7 mouse cellular contexts compared by ENCODE assay signal in genomic region chr4:53159176-53159575, GRCm38 (mm10). TPM values are rescaled to one million over a fixed set of nuclear protein-coding genes. Genes with fewer than 3 reads are reported as not detected.
DNase-seq lines count a peak whose midpoint lies in the region; ATAC-seq and TF ChIP-seq lines count a peak whose summit lies in the region.

No protein-coding gene starts in this region.

- H3K4me3 ChIP-seq in heart, embryonic 11.5 days (ENCODE audit: low read depth, low read length), result peak overlapping the region; percentile 69
- H3K4me3 ChIP-seq in kidney, embryonic 14.5 days (ENCODE audit: low read length), result peak overlapping the region; percentile 66
- H3K4me3 ChIP-seq in lung, postnatal 0 days (ENCODE audit: low read depth, low read length), result peak overlapping the region; percentile 70

- H3K27ac ChIP-seq in heart, embryonic 11.5 days (ENCODE audit: low read depth, low read length), result no peak overlapping the region
- H3K27ac ChIP-seq in kidney, embryonic 14.5 days (ENCODE audit: low read depth, low read length), result 0 out of 2 replicates have a peak overlapping the region, but pooled peaks have one; percentile 42
- peak overlapping the region; percentile 84 for H3K27ac ChIP-seq in lung, postnatal 0 days (ENCODE audit: low read length)

- no peaks in the 10 kb centered on the region for H3K36me3 ChIP-seq in heart, embryonic 11.5 days (ENCODE audit: control insufficient read depth, insufficient read depth, low read length)
- no peaks in the 10 kb centered on the region for H3K36me3 ChIP-seq in kidney, embryonic 14.5 days (ENCODE audit: control insufficient read depth, insufficient read depth, low read length)
- H3K36me3 ChIP-seq in lung, postnatal 0 days (ENCODE audit: insufficient read depth, low read length), result no peaks in the 10 kb centered on the region

- H3K9me3 ChIP-seq in heart, embryonic 11.5 days (replicated peaks; ENCODE audit: control insufficient read depth, low read length), result no peaks in the 10 kb centered on the region
- no peaks in the 10 kb centered on the region for H3K9me3 ChIP-seq in kidney, embryonic 14.5 days (ENCODE audit: control insufficient read depth, low read length)
- H3K9me3 ChIP-seq in lung, postnatal 0 days (ENCODE audit: low read length), result no peaks in the 10 kb centered on the region

- H3K4me2 ChIP-seq in heart, embryonic 11.5 days, result peak overlapping the region; percentile 90
- peak overlapping the region; percentile 95 for H3K4me2 ChIP-seq in kidney, embryonic 14.5 days (replicated peaks; ENCODE audit: low read depth, low read length)
- peak overlapping the region; percentile 65 for H3K4me2 ChIP-seq in lung, postnatal 0 days (replicated peaks; ENCODE audit: low read depth, low read length)

- ATAC-seq in heart, embryonic 11.5 days (replicated peaks; ENCODE audit: insufficient number of reproducible peaks, low FRiP score, low TSS enrichment), result peak; percentile 38; the same call in 1 of the 2 replicates
- ATAC-seq in kidney, embryonic 14.5 days (ENCODE audit: low FRiP score, low TSS enrichment), result peak; percentile 51
- peak; percentile 14; the same call in 1 of the 2 replicates for ATAC-seq in lung, postnatal 0 days

- TF ChIP-seq CTCF in lung, postnatal 0 days (IDR thresholded peaks at IDR 0.05), result no peak

- peaks cover 3% of the 10 kb centered on the region; the same call in 1 of the 2 replicates for H3K4me1 ChIP-seq in heart, embryonic 11.5 days (ENCODE audit: control insufficient read depth, insufficient read depth, low read length)
- H3K4me1 ChIP-seq in kidney, embryonic 14.5 days (ENCODE audit: control insufficient read depth, insufficient read depth, low read length), result no peaks in the 10 kb centered on the region
- H3K4me1 ChIP-seq in lung, postnatal 0 days (ENCODE audit: insufficient read depth, low read depth, low read length), result peaks cover 4% of the 10 kb centered on the region

- no peak for TF ChIP-seq EP300 in lung, postnatal 0 days (IDR thresholded peaks at IDR 0.05)

- WGBS in heart, embryonic 11.5 days (ENCODE audit: insufficient replicate concordance), result under 1% methylated on average over 20 of the region's 20 CpGs
- under 1% methylated on average over 20 of the region's 20 CpGs for WGBS in kidney, embryonic 14.5 days
- WGBS in lung, postnatal 0 days, result under 1% methylated on average over 20 of the region's 20 CpGs

- H3K9ac ChIP-seq in heart, embryonic 11.5 days (ENCODE audit: low read depth, low read length), result peak overlapping the region; percentile 40
- H3K9ac ChIP-seq in kidney, embryonic 14.5 days (ENCODE audit: low read depth, low read length), result peak overlapping the region; percentile 65
- peak overlapping the region; percentile 58 for H3K9ac ChIP-seq in lung, postnatal 0 days (replicated peaks; ENCODE audit: low read depth)

- no peaks in the 10 kb centered on the region for H3K27me3 ChIP-seq in heart, embryonic 11.5 days (ENCODE audit: control insufficient read depth, insufficient read depth, low read length)
- no peaks in the 10 kb centered on the region for H3K27me3 ChIP-seq in kidney, embryonic 14.5 days (ENCODE audit: control insufficient read depth, insufficient read depth, low read length)
- no peaks in the 10 kb centered on the region for H3K27me3 ChIP-seq in lung, postnatal 0 days (replicated peaks; ENCODE audit: insufficient read depth, low read length)

- peak; percentile 2 for DNase-seq in 3T3-L1 (ENCODE audit: low read depth, low spot score)
- peak; percentile 37 for DNase-seq in CD4-positive, CD25-positive, alpha-beta regulatory T cell, adult 2 months (ENCODE audit: low read depth, low spot score)
- peak; percentile 28 to 29 for DNase-seq in cerebellum, postnatal 36 days
- peak; percentile 31 for DNase-seq in lung, postnatal 0 days (ENCODE audit: low spot score)
- DNase-seq in retina, postnatal 7 days (ENCODE audit: low read depth, low spot score), result peak; percentile 14

RNA-seq across cellular contexts. Expression of gene Abca1, which starts 0.5 kb away (rescaled TPM):
- polyA plus RNA-seq in heart, embryonic 11.5 days (2014; fragmentation: Nextera tagmentation; extraction: Ambion mirVana), result 2.5 and 2.8 TPM in 2 replicates
- polyA plus RNA-seq in kidney, embryonic 14.5 days (2014; fragmentation: Nextera tagmentation; extraction: Ambion mirVana), result 3.4 and 5.6 TPM in 2 replicates
- polyA plus RNA-seq in lung, postnatal 0 days (2015; fragmentation: Nextera tagmentation; extraction: Ambion mirVana), result 3.7 and 4.6 TPM in 2 replicates
